Mouse (Mus musculus) thymus, postnatal 10 days (tissue): ENCODE results near the gene Lypd6b.

Experiments
- DNase-seq, 2 experiments: peaks; one replicate each; pipeline ENCODE4 v3.0.0; 2021; ENCODE audit warnings: low spot score in 2 of 2

Lypd6b gene

DNA sequence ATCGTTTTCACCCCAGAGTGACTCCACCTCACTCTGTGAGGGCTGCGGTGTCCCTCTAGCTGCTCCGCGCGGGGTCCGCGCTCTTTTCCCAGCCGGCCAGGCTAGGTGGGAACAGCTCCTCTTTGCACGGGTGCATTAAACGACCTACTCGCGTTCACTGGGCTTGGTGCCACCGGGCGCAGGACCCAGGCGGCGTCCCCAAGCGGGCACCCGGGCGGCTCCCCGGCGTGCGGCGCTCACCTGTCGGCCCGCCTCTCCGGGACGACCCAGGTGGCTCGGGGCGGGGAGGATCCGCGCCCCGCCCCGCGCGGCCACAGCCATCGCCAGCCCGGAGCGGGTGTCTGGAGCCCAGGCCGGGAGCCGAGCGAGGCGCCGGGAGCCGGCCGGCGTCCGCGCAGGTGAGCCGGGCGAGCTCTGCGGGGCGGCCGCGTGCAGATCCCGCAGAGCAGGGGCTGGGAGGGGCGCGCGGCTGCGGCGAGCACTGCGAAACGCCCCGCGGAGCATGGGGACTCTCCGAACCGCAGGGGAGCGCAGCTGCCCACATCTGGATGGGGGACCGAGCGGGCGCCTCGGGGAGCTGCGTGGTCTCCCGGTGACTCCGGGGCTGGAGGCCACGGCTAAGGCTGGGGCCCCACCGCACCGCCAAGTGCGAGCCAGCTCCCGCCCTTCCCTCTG, at the start of gene Lypd6b:
TSS of gene Lypd6b (plus strand) at position 313 of the 675 bp plus-strand sequence.
- no peak for DNase-seq

DNA sequence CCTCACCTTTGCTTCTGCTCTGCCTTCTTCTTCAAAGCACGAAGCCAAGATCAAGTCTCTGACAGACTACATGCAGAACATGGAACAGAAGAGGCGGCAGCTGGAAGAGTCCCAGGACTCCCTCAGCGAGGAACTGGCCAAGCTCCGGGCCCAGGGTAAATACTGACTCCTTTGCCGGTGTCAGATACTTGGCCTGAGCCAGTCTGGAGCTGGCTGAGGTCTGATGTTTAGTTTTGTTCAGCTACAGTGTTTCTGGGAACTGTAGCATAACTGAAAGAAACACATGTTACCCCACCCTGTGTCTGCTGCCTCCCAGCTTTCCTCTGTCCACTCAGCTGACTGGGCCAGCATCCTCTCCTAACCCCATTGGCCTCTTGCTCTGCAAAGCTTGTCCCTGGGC, 48.4 kb upstream of the Lypd6b start:
- no peak for DNase-seq

DNA sequence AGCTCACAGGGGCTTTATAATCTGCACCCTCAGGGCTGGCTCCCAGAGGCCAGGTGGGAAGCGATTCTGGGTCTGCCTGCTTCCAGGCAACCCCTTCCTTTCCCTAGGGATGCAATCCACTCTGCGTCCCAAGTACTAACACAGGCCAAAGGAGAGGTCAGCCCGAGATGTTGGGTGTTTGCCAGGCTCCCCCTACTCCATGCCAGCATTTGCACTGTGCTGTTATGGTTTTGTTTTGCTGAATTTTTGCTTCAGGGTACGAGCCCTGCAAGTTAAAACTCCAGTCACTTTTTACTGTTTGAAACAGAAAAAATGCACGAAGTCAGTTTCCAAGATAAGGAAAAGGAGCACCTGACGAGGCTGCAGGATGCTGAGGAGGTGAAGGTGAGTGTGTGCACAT, 46.5 kb upstream of the Lypd6b start:
- no peak for DNase-seq

DNA sequence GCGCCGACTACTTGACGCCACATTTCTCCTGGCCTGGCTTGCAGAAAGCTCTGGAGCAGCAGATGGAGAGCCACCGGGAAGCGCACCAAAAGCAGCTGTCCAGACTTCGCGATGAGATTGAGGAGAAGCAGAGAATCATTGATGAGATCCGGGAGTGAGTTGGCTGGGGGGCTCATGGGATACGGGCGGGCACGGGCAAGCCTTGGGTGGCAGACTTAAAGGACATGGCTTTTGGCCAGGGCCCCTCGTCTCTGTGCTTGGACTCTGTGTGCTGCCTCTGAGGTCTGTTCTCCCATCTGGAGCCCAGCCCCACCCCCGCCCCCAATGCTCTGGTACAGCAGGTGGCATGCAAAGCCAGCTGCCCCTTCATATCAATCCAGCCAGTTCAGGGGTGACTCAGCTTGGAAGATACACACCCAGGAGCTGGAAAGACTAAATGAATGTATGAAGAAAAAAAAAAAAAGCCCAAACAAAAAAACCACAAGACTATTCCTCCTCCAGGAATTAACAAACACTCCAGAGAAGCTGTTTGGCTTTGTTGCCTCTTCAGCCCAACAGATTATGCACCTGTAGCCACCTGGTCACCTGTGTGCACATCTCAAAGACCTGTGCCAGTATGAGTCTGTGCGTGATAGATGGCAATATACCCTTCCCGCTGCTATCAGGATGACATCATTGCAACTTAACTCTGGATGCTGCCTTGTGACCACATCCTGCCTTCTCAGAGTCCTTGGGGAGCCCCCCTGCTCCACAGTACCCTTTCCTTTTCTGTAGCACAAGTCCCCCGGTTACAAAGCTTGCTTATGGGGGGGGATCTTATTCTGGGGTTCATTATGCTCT, 45.4 kb upstream of the Lypd6b start:
- peak; percentile 17 to 25 for DNase-seq

DNA sequence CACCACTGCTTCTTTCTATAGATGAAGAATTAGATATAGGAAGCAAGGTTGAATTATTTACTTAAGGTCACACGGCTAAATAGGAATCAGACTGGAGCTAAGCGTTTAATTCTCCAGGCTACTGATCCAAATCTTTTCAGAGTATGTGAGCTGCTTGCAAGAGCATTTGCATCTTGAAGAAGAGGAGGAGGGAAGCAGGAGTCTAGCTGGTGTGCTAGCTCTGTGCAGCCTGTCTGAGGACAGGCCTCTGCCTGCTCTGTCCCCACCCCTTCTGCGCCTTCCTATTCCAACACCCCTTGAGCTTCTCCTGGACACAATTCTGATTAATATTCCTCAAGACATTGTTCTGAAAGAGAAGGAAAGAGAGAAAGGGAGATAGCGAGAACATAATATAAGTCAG, 44.6 kb upstream of the Lypd6b start:
- no peak for DNase-seq

DNA sequence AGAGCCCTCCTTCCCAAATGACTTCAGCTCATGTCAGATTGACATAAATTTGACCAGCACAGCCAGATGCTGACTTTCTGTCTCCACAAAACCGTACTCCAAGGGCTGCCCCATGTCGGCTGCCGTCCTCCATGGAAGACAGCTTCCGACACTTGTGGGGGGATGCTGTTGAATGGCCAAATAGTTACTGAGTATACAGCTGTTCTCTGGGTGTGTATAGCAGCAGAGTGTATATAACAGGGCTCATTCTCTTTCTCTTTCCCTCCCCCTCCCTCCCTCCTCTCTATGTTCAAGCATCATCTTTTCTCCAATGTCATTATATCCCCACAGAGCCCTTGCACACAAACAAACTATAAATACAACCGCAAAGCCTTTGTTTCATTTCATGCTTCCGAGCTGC, 43.7 kb upstream of the Lypd6b start:
- no peak for DNase-seq

DNA sequence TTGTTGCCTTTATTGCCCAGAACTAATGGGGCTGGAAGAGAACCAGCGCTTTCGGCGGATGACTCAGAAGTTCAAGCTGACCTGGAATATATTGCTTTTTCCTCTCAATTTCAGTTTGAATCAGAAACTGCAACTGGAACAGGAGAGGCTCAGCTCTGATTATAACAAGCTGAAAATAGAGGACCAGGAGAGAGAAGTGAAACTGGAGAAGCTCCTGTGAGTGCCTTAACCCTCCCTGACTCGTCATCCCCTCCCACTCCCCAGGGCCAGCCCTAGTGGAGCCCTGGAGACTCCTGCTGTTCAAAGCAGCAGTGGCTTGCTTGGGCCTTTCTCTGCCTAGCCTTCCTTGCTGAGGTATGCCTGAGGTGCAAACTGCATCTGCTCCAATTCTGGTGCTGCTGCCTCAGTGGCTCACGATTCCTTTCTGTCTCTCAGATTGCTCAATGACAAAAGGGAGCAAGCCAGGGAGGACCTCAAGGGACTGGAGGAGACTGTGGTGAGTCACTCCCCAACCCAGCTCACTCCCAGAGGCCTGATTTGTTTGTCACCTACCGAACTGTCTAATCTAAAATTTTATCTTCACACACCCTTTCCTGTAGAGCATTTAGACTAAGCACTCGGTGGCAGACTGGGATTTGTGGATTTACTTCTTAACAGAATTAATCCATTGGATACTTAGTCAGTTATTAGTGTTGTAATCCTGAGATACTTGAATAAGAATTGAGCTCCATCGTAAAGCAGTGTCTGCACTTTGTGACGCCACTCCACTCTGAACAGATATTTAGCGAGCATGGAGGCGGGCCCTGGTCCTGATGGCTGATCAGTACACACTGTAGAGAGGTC, 43.0 kb upstream of the Lypd6b start:
- DNase-seq: no peak

DNA sequence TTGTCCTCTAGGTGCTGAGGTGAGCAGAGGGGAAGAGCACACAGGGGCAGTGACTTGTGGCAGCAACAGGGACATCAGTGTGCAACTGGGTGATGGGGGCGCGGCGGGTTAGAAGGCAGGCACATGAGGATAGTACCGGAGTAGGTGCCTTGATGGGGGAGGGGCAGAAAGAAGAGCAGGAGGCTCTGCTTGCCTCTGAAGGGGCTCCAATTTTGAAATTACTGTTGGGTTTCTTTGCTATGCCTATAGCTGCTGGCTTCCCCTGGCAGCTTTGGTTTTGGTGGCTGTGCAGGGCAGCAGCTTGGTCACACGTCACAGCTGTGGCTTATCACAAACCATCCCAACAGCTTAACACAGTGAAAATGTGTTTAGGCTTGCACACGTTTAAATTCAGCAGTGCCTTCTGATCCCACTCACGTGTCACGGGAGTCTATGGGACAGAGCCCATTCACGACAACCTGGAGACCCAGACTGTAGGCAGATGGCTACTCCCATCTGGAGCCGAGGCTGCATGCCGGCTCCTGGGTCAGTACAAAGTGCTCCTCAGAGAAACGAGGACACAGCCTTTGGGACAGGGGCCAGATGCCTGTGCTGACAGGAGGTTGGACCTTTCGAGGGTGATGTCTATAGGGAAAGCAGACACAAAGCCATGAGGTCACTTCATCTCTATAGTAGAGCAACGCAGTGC, 42.2 kb upstream of the Lypd6b start:
- no peak for DNase-seq

DNA sequence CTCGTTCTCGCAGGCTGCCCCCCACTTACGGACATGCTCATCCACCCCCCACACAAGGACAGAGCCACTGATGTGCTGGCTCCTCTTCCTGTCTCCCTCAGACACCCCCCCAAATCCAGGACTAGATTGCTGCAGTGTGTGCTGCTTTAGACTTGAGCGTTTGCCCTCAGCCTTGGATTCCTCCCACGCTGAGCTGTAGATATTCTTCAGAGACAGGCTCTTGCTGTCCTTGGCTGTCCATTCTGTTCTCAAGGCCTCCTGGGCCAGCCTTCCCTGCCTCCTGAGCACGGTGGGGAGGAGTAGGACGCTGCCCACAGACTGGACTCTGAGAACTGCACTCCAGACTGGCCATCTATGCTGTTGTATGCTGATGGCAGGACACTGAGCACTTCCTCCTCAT, 40.5 kb upstream of the Lypd6b start:
- DNase-seq: no peak

DNA sequence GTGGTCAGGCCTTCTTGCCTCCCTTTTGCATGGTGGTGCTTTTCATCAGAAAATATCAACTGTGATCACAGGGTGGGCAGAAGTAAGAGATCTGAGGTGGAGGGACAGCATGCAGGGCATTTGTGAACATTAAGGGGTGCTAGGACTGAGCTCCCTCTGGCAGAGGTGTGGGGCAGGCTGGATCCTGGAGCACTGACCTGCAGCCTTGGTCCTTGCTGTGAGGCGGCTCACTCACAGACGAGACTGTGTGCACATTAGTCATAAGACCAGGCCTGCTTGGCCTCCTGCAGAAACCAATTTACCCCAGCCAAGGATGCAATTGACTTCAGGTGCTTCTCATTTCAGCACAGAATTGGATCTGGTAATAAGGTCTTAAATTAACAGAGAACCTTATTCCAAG, 39.8 kb upstream of the Lypd6b start:
- no peak for DNase-seq

DNA sequence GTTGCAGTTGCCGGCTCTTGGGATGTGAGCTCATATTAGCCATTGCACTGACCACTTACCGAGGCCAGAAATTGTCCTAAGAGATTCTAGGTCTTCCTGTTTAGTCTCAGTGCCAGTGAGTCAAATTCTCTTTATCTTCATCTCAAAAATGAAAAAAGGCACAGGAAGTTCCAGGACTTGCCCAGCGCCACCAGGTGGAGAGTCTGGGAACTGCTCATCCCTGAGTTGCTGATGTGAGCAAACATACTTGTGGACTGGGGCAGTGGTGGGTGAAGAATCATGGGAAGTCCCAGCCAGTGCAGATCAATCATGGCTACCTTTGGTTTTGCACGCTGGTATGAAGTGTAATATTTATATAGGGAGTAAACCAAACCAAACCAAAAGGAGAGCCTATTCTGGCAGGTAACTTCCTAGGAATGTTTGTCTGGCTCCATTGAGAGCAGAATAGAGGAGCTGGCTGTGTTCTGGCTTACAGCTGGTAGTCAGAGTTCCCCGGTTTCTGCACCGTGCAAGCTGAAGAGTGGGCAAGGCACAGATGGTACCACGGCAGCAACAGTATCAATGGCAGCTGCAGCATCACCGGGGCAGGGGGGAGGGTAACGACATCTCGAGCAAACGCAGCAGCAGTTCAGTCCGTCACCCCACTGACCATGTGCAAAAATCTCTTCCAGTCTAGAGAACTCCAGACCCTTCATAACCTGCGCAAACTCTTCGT, 38.7 kb upstream of the Lypd6b start:
- DNase-seq: peak; percentile 27 to 61

DNA sequence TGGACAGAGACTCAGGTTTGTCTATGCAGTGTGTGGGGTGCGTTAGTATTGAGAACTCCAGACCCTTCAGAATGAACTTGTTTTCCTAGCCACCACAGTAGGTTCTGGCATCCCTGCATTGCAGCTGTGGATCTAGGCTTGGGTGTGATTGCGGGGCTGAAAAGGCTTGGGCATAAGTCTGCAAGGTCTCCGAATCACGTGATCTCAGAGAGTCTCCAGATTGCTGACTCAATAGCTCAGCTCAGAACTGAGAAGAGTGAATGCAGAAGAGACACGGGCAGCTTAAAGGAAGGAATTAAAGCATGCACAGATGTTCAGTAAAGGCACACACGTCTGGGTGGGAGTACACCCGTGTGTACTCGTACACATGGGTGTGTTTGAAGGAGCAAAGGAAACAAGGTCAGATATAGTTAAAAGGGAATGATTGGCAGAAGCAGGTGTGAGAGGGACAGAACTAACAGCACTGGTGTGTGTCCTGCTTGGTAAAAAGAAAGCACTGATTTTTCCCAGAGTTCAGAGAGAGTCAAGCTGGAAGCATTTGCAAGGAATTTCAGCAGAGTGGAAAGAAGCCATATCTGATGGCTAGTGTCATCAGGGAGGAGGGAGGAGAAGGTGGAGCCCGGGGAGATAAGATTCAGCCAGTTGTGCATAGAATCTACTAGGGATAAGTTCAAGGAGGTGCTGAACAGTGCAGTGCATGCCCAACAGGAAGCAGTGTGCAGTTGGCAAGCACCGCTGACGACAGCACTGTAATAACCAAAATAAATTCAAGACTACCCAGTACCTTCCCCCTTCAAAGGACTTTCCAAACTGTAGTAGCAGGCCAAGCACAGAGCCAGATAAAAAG, 37.5 kb upstream of the Lypd6b start:
- DNase-seq: no peak

DNA sequence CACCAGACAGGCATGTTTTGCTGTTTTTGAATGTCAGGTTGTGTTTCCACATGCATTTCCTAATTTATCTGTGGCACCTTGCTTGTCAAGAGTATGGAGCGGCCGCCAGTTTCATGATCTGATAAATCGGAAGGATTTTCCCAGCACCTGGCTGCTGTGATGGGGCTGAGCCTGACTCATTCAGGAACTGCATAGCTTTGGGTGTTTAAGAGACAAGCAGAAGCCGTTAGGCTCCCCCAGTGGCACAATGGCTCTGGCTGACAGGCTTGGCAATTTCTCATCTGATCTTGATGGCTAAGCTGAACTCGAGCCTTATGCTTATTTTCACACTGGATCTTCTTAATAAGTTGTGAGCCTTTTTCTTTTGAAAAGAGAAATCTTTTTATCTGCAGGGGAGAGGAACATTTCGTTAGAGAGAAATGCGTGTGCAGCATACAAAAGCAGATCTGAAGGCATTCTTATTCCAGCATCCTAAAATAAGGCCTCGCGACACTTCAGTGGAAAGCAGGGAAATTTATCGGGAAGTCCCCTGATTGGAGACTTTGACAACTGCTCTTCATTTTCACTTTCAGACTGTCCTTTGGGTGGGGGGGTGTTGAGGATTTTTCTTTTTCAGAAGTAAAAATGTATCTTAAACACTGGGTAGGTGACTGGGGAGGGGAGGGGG, 35.8 kb upstream of the Lypd6b start:
- no peak for DNase-seq

DNA sequence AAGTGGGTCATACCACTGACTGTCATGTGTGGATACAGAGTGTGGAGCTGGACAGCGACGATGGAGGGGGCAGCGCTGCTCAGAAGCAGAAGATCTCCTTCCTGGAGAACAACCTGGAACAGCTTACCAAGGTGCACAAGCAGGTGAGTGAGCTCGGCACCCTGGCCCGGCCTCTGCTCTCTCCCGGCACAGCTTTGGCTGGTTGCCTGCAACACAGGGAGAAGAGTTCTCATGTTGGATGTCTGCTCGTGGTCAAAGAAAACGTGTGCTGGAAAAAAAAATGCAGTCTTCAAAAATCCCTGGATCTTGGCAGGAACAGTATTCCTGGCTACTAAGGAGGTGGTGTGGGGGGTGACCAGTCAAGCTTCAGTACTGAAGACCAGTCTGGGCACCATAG, 35.3 kb upstream of the Lypd6b start:
- no peak for DNase-seq

DNA sequence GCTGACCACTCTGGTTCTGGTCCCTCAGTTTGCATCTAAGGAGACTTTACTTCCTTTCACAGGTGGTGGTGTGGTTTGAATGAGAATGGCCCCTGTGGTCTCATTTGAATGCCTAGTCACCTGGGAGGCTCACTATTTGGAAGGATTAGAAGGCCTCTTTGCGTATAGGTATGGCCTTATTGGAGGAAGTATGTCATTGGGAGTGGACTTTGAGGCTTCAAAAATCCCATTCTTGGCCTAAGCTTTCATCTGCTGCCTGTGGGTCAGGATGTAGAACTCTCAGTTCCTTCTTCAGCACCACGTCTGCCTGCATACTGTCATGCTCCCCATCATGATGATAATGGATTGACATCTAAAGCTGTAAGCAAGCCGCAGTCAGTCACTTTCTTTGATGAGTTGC, 34.4 kb upstream of the Lypd6b start:
- no peak for DNase-seq

DNA sequence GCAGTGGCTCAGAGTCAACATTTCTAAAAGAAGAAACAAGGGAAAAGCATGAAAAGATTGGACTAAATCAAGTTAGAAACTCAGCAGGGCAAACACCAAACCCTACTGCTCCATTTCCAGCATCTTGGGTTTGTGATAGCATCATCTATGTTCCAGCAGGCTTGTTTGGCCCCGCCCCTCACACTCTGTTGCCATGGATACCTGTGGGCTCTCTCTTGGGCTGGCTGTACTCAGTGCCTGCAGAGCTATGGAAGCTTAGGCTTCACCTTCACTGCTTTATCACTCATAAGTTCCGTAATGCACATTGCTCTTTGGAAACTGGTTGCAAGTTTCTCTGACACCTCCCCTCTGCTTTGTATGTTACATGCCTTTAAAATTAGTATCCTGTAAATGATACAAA, 32.4 kb upstream of the Lypd6b start:
- peak in 1 of 2 experiments; percentile 22 for DNase-seq

DNA sequence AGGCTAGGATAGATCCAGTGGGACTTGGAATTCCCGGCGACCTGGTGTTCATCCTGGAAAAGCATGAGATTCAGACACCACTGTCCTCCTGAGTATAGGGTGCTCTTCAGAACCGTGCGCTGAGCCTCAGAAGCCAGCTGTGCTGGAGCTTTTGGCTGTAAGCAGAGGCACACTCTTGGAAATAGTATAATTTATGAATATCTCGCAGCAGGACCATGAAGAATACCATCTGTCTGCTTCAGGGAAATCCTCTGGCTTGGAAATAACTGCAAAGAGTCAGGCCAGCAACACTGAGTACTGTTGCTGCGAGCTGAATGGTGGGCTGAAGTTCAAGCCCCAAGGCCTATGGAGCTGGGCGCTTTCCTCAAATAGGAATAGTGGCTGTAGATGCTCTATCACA, 29.9 kb upstream of the Lypd6b start:
- DNase-seq: no peak

DNA sequence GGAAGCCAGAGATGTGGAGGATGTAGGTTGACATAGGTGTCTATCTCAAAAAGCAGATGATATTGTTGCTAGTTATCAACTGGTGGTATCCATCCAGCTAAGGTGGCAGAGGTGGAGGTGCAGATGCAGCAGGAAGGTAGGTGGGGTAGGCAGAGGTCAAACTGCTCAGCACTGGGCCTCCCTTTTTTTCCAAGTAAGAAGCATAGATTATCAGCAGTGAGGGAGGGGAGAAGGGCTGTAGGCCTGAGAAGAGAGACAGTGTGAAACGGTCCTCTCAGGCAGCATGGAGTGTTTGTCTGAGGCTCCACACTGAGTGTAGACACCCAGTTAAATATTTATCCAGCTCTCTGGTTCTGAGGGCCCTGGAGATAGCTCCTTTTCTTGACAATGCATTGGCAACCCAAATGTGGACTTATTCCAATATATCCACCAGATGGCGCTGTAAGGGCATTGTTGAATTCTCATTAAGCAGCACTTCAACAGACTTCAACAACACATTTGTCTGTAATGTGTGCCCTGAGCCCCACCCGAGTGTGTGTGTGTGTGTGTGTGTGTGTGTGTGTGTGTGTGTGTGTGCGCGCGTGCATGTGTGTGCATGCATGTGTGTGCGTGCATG, 23.0 kb upstream of the Lypd6b start:
- DNase-seq: peak; percentile 22 to 66

DNA sequence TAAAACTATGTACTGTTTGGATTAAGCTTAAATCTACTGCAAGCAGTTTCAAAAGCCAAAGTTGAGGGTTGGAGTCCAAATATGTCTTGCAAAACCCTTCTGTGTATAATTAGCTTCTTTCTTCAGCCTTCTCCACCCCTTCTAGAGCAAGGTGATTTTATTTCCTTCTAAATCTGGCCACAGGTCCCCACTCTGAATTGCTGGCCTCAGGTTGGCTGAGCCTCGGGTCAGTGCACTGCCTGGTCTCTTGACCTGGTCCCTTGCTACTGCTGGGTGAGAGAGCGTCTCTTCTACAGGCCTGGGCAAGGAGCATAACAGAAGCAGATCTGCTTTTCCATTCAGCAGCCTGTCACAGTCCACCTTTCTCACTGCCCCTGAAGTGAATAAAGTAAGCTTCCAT, 18.6 kb upstream of the Lypd6b start:
- DNase-seq: no peak
